Mouse (Mus musculus): ENCODE measurements around the gene Col25a1. TPM values are rescaled to one million over a fixed set of nuclear protein-coding genes. Genes with fewer than 3 reads are reported as not detected.

Gene Col25a1
- polyA plus RNA-seq, 1 experiment = not detected

- WGBS = 84% methylated on average over 9 of the region's 9 CpGs
These were observed 26.8 kb upstream of the Col25a1 start for GRCm38 (mm10) chr3:130104471-130104870.

GRCm38 (mm10) chr3:130116886-130117285 lies 14.4 kb upstream of the Col25a1 start:
- H3K27ac ChIP-seq (ENCODE audit: insufficient read depth, low read depth, low read length) = no peak overlapping the region
- WGBS = 81% methylated on average over 6 of the region's 6 CpGs
- TF ChIP-seq CTCF (IDR thresholded peaks at IDR 0.05; ENCODE audit: insufficient read depth, low read depth, low read length) (no peak), POLR2A (IDR thresholded peaks at IDR 0.05; ENCODE audit: insufficient read depth, low read depth, low read length) (no peak)
- H3K4me1 ChIP-seq (ENCODE audit: control insufficient read depth, insufficient read depth, low read length) = no peaks in the 10 kb centered on the region
- no peak overlapping the region for H3K4me3 ChIP-seq (ENCODE audit: insufficient read depth, low read depth, low read length)

More at GRCm38 (mm10) chr3:130104471-130104870, 26.8 kb upstream of the Col25a1 start:
- Histone ChIP-seq H3K27ac (ENCODE audit: insufficient read depth, low read depth, low read length) (no peak overlapping the region), H3K4me3 (ENCODE audit: insufficient read depth, low read depth, low read length) (no peak overlapping the region), H3K4me1 (ENCODE audit: control insufficient read depth, insufficient read depth, low read length) (no peaks in the 10 kb centered on the region)
- no peak for TF ChIP-seq CTCF (IDR thresholded peaks at IDR 0.05; ENCODE audit: insufficient read depth, low read depth, low read length)
- no peak for TF ChIP-seq POLR2A (IDR thresholded peaks at IDR 0.05; ENCODE audit: insufficient read depth, low read depth, low read length)

GRCm38 (mm10) chr3:130127840-130128239 lies 3.5 kb upstream of the Col25a1 start:
- no peak for TF ChIP-seq CTCF (IDR thresholded peaks at IDR 0.05; ENCODE audit: insufficient read depth, low read depth, low read length)
- TF ChIP-seq POLR2A (IDR thresholded peaks at IDR 0.05; ENCODE audit: insufficient read depth, low read depth, low read length) = no peak
- 84% methylated on average over 8 of the region's 8 CpGs for WGBS
- no peak overlapping the region for H3K4me3 ChIP-seq (ENCODE audit: insufficient read depth, low read depth, low read length)
- H3K27ac ChIP-seq (ENCODE audit: insufficient read depth, low read depth, low read length) = no peak overlapping the region
- 0 out of 2 replicates have a peak, but pooled peaks cover 3% of the 10 kb centered on the region for H3K4me1 ChIP-seq (ENCODE audit: control insufficient read depth, insufficient read depth, low read length)

GRCm38 (mm10) chr3:130128564-130128963 lies 2.7 kb upstream of the Col25a1 start:
- no peak overlapping the region for H3K27ac ChIP-seq (ENCODE audit: insufficient read depth, low read depth, low read length)
- WGBS = 34% methylated on average over 11 of the region's 11 CpGs
- TF ChIP-seq POLR2A (IDR thresholded peaks at IDR 0.05; ENCODE audit: insufficient read depth, low read depth, low read length) = no peak
- no peak for TF ChIP-seq CTCF (IDR thresholded peaks at IDR 0.05; ENCODE audit: insufficient read depth, low read depth, low read length)
- no peak overlapping the region for H3K4me3 ChIP-seq (ENCODE audit: insufficient read depth, low read depth, low read length)
- 0 out of 2 replicates have a peak, but pooled peaks cover 3% of the 10 kb centered on the region for H3K4me1 ChIP-seq (ENCODE audit: control insufficient read depth, insufficient read depth, low read length)

GRCm38 (mm10) chr3:130129635-130130206 lies 1.6 kb upstream of the Col25a1 start:
- no peak overlapping the region for H3K4me3 ChIP-seq (ENCODE audit: insufficient read depth, low read depth, low read length)
- 67% methylated on average over 10 of the region's 10 CpGs for WGBS
- TF ChIP-seq POLR2A (IDR thresholded peaks at IDR 0.05; ENCODE audit: insufficient read depth, low read depth, low read length) = no peak
- no peak for TF ChIP-seq CTCF (IDR thresholded peaks at IDR 0.05; ENCODE audit: insufficient read depth, low read depth, low read length)
- H3K27ac ChIP-seq (ENCODE audit: insufficient read depth, low read depth, low read length) = no peak overlapping the region
- H3K4me1 ChIP-seq (ENCODE audit: control insufficient read depth, insufficient read depth, low read length) = 0 out of 2 replicates have a peak, but pooled peaks cover 3% of the 10 kb centered on the region

DNA sequence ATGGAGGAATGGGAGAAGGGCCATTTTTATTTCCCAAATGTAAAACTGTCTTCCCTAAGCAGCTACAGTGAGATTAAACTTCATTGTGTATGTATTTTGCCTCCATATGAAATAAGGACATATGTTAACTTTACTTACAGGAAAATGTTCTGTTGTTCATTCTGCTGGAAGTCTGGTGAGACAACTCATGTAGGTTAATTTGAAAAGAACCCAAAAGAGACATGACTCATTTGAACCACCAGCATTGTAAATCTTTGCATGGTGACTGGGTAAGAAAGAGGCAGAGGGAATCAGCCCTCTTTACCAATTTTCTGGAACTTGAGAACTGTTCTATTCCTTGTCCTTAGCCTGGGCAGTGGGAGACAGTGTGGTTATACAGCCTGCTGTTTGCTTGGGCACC lies 5.9 kb downstream of the Col25a1 start:
- Histone ChIP-seq H3K27ac (ENCODE audit: insufficient read depth, low read depth, low read length) (no peak overlapping the region), H3K4me1 (ENCODE audit: control insufficient read depth, insufficient read depth, low read length) (no peaks in the 10 kb centered on the region), H3K4me3 (ENCODE audit: insufficient read depth, low read depth, low read length) (no peak overlapping the region)
- no peak for TF ChIP-seq CTCF (IDR thresholded peaks at IDR 0.05; ENCODE audit: insufficient read depth, low read depth, low read length)
- no peak for TF ChIP-seq POLR2A (IDR thresholded peaks at IDR 0.05; ENCODE audit: insufficient read depth, low read depth, low read length)

DNA sequence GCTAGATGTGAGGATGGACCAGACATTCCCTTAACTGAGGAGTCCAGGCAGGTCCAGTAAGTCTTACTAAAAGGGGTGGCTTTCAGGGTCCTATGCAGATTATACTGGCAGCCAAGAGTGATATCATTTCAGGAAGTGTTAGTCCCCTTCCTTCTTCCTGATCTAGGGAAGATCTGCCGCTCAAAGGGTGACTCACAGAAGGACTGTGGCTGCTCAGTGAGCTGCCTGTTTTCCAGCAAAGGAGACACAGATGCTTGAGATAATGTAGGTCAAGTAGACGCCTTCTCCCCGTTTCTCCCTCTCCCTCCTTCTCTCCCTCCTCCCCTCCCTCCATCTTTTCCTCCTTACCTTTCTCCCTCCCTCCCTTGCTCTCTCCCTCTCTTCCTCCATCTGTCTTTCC lies 6.3 kb downstream of the Col25a1 start:
- TF ChIP-seq CTCF (IDR thresholded peaks at IDR 0.05; ENCODE audit: insufficient read depth, low read depth, low read length) (no peak), POLR2A (IDR thresholded peaks at IDR 0.05; ENCODE audit: insufficient read depth, low read depth, low read length) (no peak)
- 42% methylated on average over 3 of the region's 3 CpGs for WGBS
- Histone ChIP-seq H3K27ac (ENCODE audit: insufficient read depth, low read depth, low read length) (no peak overlapping the region), H3K4me1 (ENCODE audit: control insufficient read depth, insufficient read depth, low read length) (no peaks in the 10 kb centered on the region), H3K4me3 (ENCODE audit: insufficient read depth, low read depth, low read length) (no peak overlapping the region)

- Histone ChIP-seq H3K27ac (ENCODE audit: insufficient read depth, low read depth, low read length) (no peak overlapping the region), H3K4me1 (ENCODE audit: control insufficient read depth, insufficient read depth, low read length) (no peaks in the 10 kb centered on the region), H3K4me3 (ENCODE audit: insufficient read depth, low read depth, low read length) (no peak overlapping the region)
- no peak for TF ChIP-seq CTCF (IDR thresholded peaks at IDR 0.05; ENCODE audit: insufficient read depth, low read depth, low read length)
- TF ChIP-seq POLR2A (IDR thresholded peaks at IDR 0.05; ENCODE audit: insufficient read depth, low read depth, low read length) = no peak
- WGBS = 71% methylated on average over 12 of the region's 12 CpGs
These were observed 14.6 kb downstream of the Col25a1 start for GRCm38 (mm10) chr3:130145874-130146273.

DNA sequence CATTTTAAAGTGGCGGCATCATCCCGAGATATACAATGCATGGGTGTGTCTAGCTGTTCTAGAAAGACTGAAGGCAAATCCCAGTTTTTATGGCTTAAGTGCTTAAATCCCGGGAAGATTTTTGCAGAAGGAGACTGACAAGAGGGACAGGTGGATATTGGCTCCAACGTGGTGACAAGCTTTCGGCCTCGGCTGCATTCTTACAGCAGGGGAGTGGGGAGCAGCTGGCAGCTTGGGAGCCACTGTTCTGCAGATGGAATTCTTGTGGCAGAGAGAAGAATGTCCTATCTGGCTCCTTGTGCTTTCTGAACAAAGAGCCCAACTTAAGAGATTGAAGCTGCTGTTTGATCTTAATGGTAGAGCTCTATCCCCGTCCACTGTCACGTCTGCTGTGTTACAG lies 16.5 kb downstream of the Col25a1 start:
- Histone ChIP-seq H3K27ac (ENCODE audit: insufficient read depth, low read depth, low read length) (no peak overlapping the region), H3K4me3 (ENCODE audit: insufficient read depth, low read depth, low read length) (no peak overlapping the region), H3K4me1 (ENCODE audit: control insufficient read depth, insufficient read depth, low read length) (no peaks in the 10 kb centered on the region)
- 42% methylated on average over 8 of the region's 8 CpGs for WGBS
- TF ChIP-seq CTCF (IDR thresholded peaks at IDR 0.05; ENCODE audit: insufficient read depth, low read depth, low read length) = no peak

GRCm38 (mm10) chr3:130149180-130149579 lies 17.9 kb downstream of the Col25a1 start:
- no peak overlapping the region for H3K27ac ChIP-seq (ENCODE audit: insufficient read depth, low read depth, low read length)
- H3K4me1 ChIP-seq (ENCODE audit: control insufficient read depth, insufficient read depth, low read length) = no peaks in the 10 kb centered on the region
- no peak for TF ChIP-seq CTCF (IDR thresholded peaks at IDR 0.05; ENCODE audit: insufficient read depth, low read depth, low read length)
- TF ChIP-seq POLR2A (IDR thresholded peaks at IDR 0.05; ENCODE audit: insufficient read depth, low read depth, low read length) = no peak
- WGBS = 71% methylated on average over 1 of the region's 1 CpGs
- H3K4me3 ChIP-seq (ENCODE audit: insufficient read depth, low read depth, low read length) = no peak overlapping the region

Data from olfactory bulb, adult 2 months (tissue).